Mouse (Mus musculus): ENCODE measurements around the gene E130114P18Rik.

DNA sequence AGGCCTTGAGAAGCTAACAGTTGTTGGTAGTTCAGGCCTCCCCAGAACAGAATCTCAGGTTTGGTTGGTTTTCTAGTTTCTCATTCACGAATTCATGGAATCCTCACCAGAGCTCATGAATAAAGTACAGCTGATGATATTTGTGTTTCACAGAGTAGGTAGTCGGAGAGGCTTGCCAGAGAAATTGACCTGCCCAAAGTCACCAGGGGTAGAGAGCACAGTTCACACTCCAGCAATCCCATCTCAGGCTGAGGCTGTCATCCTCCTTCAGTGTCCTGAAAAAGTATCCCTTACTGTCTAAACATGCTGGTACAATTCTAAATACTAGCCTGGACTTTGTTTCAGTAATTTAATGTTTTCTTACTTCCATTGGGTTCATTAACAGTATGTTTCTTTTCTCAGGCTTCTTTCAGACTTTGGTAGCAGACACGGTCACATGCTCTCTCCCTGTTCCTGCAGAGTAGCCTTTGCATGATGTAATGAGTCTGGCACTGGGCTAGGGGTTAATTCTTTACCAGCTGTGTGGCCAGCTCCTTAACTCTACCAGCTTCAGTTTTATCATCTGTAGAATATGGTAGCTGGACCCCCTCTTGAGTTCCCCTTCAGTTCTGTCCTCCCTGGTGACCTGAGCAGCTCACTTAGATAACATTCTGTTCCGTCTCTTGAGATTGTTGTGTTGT lies 12.4 kb downstream of the E130114P18Rik start:
- no peak for TF ChIP-seq MYOG (IDR thresholded peaks at IDR 0.05; ENCODE audit: control insufficient read depth, extremely low read depth, insufficient read length)
- no peak for TF ChIP-seq CTCF (IDR thresholded peaks at IDR 0.05; ENCODE audit: control insufficient read depth, insufficient read depth, insufficient read length)

Data from C2C12 (cell line).